Mouse (Mus musculus) ES-Bruce4 (cell line): ENCODE results near the gene Taok3.

Source experiments
- CTCF ChIP-seq: IDR thresholded peaks from one replicate; pipeline ENCODE4 v1.8.1; 2011; ENCODE audit warnings: low read depth, low read length
- POLR2A ChIP-seq: IDR thresholded peaks from one replicate; pipeline ENCODE4 v1.8.1; 2011; ENCODE audit warnings: low read length; ENCODE audit not compliant: insufficient read depth

GRCm38 (mm10) chr5:117136570-117136969, 16.6 kb downstream of the Taok3 start:
- TF ChIP-seq POLR2A (no peak), CTCF (no peak)
